Mouse (Mus musculus): ENCODE results near the gene Ccr9. TPM values are rescaled to one million over a fixed set of nuclear protein-coding genes. Genes with fewer than 3 reads are reported as not detected.

Gene Ccr9
- polyA plus RNA-seq, 1 experiment from 2014 or later: 1.0 TPM

- Histone ChIP-seq H3K27ac (no peak within 1 kb of the TSS), H3K27me3 (no peaks in the 10 kb centered on the region), H3K4me3 (no peak within 1 kb of the TSS), H3K4me2 (no peak within 1 kb of the TSS), H3K9ac (no peak within 1 kb of the TSS), H3K4me1 (no peaks in the 10 kb centered on the region), H3K9me3 (no peaks in the 10 kb centered on the region), H3K36me3 (peaks cover 15% of the 10 kb centered on the region; the same call in 1 of the 2 replicates)
- WGBS: 89% methylated on average over 5 of the region's 5 CpGs
- ATAC-seq (ENCODE audit: borderline replicate concordance, extremely low read depth, low FRiP score, low TSS enrichment): no peak
Observed at GRCm38 (mm10) chr9:123806267-123806666, 128.0 kb downstream of the Ccr9 start, which contains the start of gene Cxcr6. TSS of gene Cxcr6 (plus strand) at chr9:123806475.

- no peak overlapping the region for H3K4me2 ChIP-seq
- no peak overlapping the region for H3K4me3 ChIP-seq
- no peak for ATAC-seq (ENCODE audit: borderline replicate concordance, extremely low read depth, low FRiP score, low TSS enrichment)
- H3K9ac ChIP-seq: no peak overlapping the region
- H3K9me3 ChIP-seq: no peaks in the 10 kb centered on the region
- H3K27me3 ChIP-seq: no peaks in the 10 kb centered on the region
- peaks cover 16% of the 10 kb centered on the region for H3K36me3 ChIP-seq
- WGBS: 45% methylated on average over 7 of the region's 7 CpGs
- no peaks in the 10 kb centered on the region for H3K4me1 ChIP-seq
- no peak overlapping the region for H3K27ac ChIP-seq
Observed at GRCm38 (mm10) chr9:123808583-123808982, 130.3 kb downstream of the Ccr9 start.

GRCm38 (mm10) chr9:123811831-123812230, 133.6 kb downstream of the Ccr9 start:
- Histone ChIP-seq H3K4me1 (no peaks in the 10 kb centered on the region), H3K9ac (no peak overlapping the region), H3K36me3 (peaks cover 26% of the 10 kb centered on the region), H3K9me3 (no peaks in the 10 kb centered on the region), H3K4me3 (no peak overlapping the region), H3K27ac (no peak overlapping the region), H3K27me3 (no peaks in the 10 kb centered on the region), H3K4me2 (no peak overlapping the region)
- ATAC-seq (ENCODE audit: borderline replicate concordance, extremely low read depth, low FRiP score, low TSS enrichment): no peak
- 94% methylated on average over 3 of the region's 3 CpGs for WGBS

- no peak overlapping the region for H3K4me2 ChIP-seq
- no peak overlapping the region for H3K27ac ChIP-seq
- H3K27me3 ChIP-seq: no peaks in the 10 kb centered on the region
- ATAC-seq (ENCODE audit: borderline replicate concordance, extremely low read depth, low FRiP score, low TSS enrichment): no peak
- H3K9ac ChIP-seq: no peak overlapping the region
- H3K36me3 ChIP-seq: peaks cover 45% of the 10 kb centered on the region
- H3K4me1 ChIP-seq: no peaks in the 10 kb centered on the region
- no peaks in the 10 kb centered on the region for H3K9me3 ChIP-seq
- 74% methylated on average over 2 of the region's 2 CpGs for WGBS
- H3K4me3 ChIP-seq: no peak overlapping the region
Observed at GRCm38 (mm10) chr9:123814326-123814725, 136.1 kb downstream of the Ccr9 start.

GRCm38 (mm10) chr9:123814821-123815220, 136.6 kb downstream of the Ccr9 start:
- H3K27ac ChIP-seq: no peak overlapping the region
- H3K9me3 ChIP-seq: no peaks in the 10 kb centered on the region
- H3K36me3 ChIP-seq: peaks cover 44% of the 10 kb centered on the region
- H3K27me3 ChIP-seq: no peaks in the 10 kb centered on the region
- ATAC-seq (ENCODE audit: borderline replicate concordance, extremely low read depth, low FRiP score, low TSS enrichment): no peak
- WGBS: 77% methylated on average over 4 of the region's 4 CpGs
- no peak overlapping the region for H3K9ac ChIP-seq
- no peak overlapping the region for H3K4me2 ChIP-seq
- no peaks in the 10 kb centered on the region for H3K4me1 ChIP-seq
- no peak overlapping the region for H3K4me3 ChIP-seq

- no peak for ATAC-seq (ENCODE audit: borderline replicate concordance, extremely low read depth, low FRiP score, low TSS enrichment)
- H3K9ac ChIP-seq: no peak overlapping the region
- no peak overlapping the region for H3K4me3 ChIP-seq
- no peak overlapping the region for H3K27ac ChIP-seq
- H3K36me3 ChIP-seq: peaks cover 38% of the 10 kb centered on the region
- H3K4me2 ChIP-seq: no peak overlapping the region
- WGBS: 82% methylated on average over 3 of the region's 3 CpGs
- H3K27me3 ChIP-seq: no peaks in the 10 kb centered on the region
- no peaks in the 10 kb centered on the region for H3K9me3 ChIP-seq
- no peaks in the 10 kb centered on the region for H3K4me1 ChIP-seq
Observed at GRCm38 (mm10) chr9:123815444-123815843, 137.2 kb downstream of the Ccr9 start.

- Histone ChIP-seq H3K4me2 (no peak overlapping the region), H3K36me3 (peaks cover 36% of the 10 kb centered on the region), H3K4me3 (no peak overlapping the region), H3K27me3 (no peaks in the 10 kb centered on the region), H3K9me3 (no peaks in the 10 kb centered on the region), H3K4me1 (no peaks in the 10 kb centered on the region), H3K27ac (no peak overlapping the region), H3K9ac (no peak overlapping the region)
- WGBS: 79% methylated on average over 1 of the region's 1 CpGs
- ATAC-seq (ENCODE audit: borderline replicate concordance, extremely low read depth, low FRiP score, low TSS enrichment): no peak
Observed at GRCm38 (mm10) chr9:123815996-123816395, 137.8 kb downstream of the Ccr9 start.

GRCm38 (mm10) chr9:123818601-123819000, 140.4 kb downstream of the Ccr9 start:
- ATAC-seq (ENCODE audit: borderline replicate concordance, extremely low read depth, low FRiP score, low TSS enrichment): no peak
- Histone ChIP-seq H3K4me3 (no peak overlapping the region), H3K9me3 (no peaks in the 10 kb centered on the region), H3K4me2 (no peak overlapping the region), H3K4me1 (no peaks in the 10 kb centered on the region), H3K36me3 (peaks cover 45% of the 10 kb centered on the region), H3K9ac (no peak overlapping the region), H3K27ac (no peak overlapping the region), H3K27me3 (no peaks in the 10 kb centered on the region)
- WGBS: 81% methylated on average over 2 of the region's 2 CpGs

- WGBS: 62% methylated on average over 3 of the region's 3 CpGs
Observed at GRCm38 (mm10) chr9:123826631-123827030, 148.4 kb downstream of the Ccr9 start.

GRCm38 (mm10) chr9:123828916-123829315, 150.7 kb downstream of the Ccr9 start:
- H3K4me1 ChIP-seq: no peaks in the 10 kb centered on the region
- H3K9ac ChIP-seq: no peak overlapping the region
- H3K27me3 ChIP-seq: no peaks in the 10 kb centered on the region
- H3K27ac ChIP-seq: no peak overlapping the region
- no peak overlapping the region for H3K4me3 ChIP-seq
- no peak for ATAC-seq (ENCODE audit: borderline replicate concordance, extremely low read depth, low FRiP score, low TSS enrichment)
- no peaks in the 10 kb centered on the region for H3K9me3 ChIP-seq
- no peak overlapping the region for H3K4me2 ChIP-seq
- 89% methylated on average over 4 of the region's 4 CpGs for WGBS
- peaks cover 49% of the 10 kb centered on the region for H3K36me3 ChIP-seq

More at GRCm38 (mm10) chr9:123826631-123827030, 148.4 kb downstream of the Ccr9 start:
- no peaks in the 10 kb centered on the region for H3K4me1 ChIP-seq
- H3K9me3 ChIP-seq: no peaks in the 10 kb centered on the region
- peak overlapping the region; percentile 66 for H3K27ac ChIP-seq
- no peak; the same call in 1 of the 2 replicates for ATAC-seq (ENCODE audit: borderline replicate concordance, extremely low read depth, low FRiP score, low TSS enrichment)
- H3K36me3 ChIP-seq: peaks cover 57% of the 10 kb centered on the region
- no peak overlapping the region for H3K4me3 ChIP-seq
- no peak overlapping the region for H3K4me2 ChIP-seq
- H3K9ac ChIP-seq: no peak overlapping the region
- no peaks in the 10 kb centered on the region for H3K27me3 ChIP-seq

Other genes starting within 250 kb of the Ccr9 start
- 56.8 and 59.8 TPM in 2 replicates for gene Limd1, start 199.7 kb upstream of the Ccr9 start, polyA plus RNA-seq (2015; fragmentation: Nextera tagmentation; extraction: Ambion mirVana)
- gene Sacm1l, start 148.7 kb upstream of the Ccr9 start, polyA plus RNA-seq (2015; fragmentation: Nextera tagmentation; extraction: Ambion mirVana): 53.6 and 53.9 TPM in 2 replicates
- 0.15 and 0.18 TPM in 2 replicates for gene Slc6a20b, start 45.9 kb upstream of the Ccr9 start, polyA plus RNA-seq (2015; fragmentation: Nextera tagmentation; extraction: Ambion mirVana)
- 0.12 and 0.31 TPM in 2 replicates for gene Slc6a20a, start 446 bp downstream of the Ccr9 start, polyA plus RNA-seq (2015; fragmentation: Nextera tagmentation; extraction: Ambion mirVana)
- 46.6 and 47.9 TPM in 2 replicates for gene Lztfl1, start 39.3 kb downstream of the Ccr9 start, polyA plus RNA-seq (2015; fragmentation: Nextera tagmentation; extraction: Ambion mirVana)
- gene Cxcr6, start 128.0 kb downstream of the Ccr9 start, polyA plus RNA-seq (2015; fragmentation: Nextera tagmentation; extraction: Ambion mirVana): 0.33 and 0.42 TPM in 2 replicates
- 13.7 and 15.6 TPM in 2 replicates for gene Fyco1, start 173.5 kb downstream of the Ccr9 start, polyA plus RNA-seq (2015; fragmentation: Nextera tagmentation; extraction: Ambion mirVana)
- gene Xcr1, start 183.6 kb downstream of the Ccr9 start, polyA plus RNA-seq (2015; fragmentation: Nextera tagmentation; extraction: Ambion mirVana): 0.04 TPM in 1 of 2 replicates, not detected in the other